Mouse (Mus musculus) erythroid progenitor cell, adult 5-6 weeks (primary cell): ENCODE data around the gene Dbil5. TPM values are rescaled to one million over a fixed set of nuclear protein-coding genes. Genes with fewer than 3 reads are reported as not detected.

Experiments used
- ATAC-seq: replicated peaks from 2 replicates; pipeline ENCODE4 v1.8.0; 2016; ENCODE audit warnings: moderate number of reproducible peaks, mild to moderate bottlenecking, moderate TSS enrichment, inconsistent platforms; ENCODE audit not compliant: poor library complexity, low FRiP score, severe bottlenecking
- total RNA-seq, 2 experiments: library from RNA; stranded (forward) in 1 of 2; stranded (reverse) in 1 of 2; fragments of 150-400 nt in 1 of 2; fragments of 186-747, 209-891 nt in 1 of 2; gene quantifications; 2 replicates each; pipeline versions ENCODE4 v1.2.3 to v1.2.4; 2015 to 2017; ENCODE audit warnings: low replicate concordance in 2 of 2

Gene Dbil5
- total RNA-seq, 2 experiments from 2014 or later = not detected

GRCm38 (mm10) chr11:76267550-76267949 lies 50.1 kb downstream of the Dbil5 start:
- ATAC-seq = no peak

- no peak for ATAC-seq
Observed at GRCm38 (mm10) chr11:76268001-76268459, 50.6 kb downstream of the Dbil5 start.

Other genes with a start within 250 kb of the Dbil5 start
- gene 1700016K19Rik, start 217.7 kb upstream of the Dbil5 start, total RNA-seq (2015; ENCODE audit: low replicate concordance) = not detected in 2 replicates
- not detected in 2 replicates for gene 1700016K19Rik, start 217.7 kb upstream of the Dbil5 start, total RNA-seq (2017; ENCODE audit: low replicate concordance)
- 8.8 and 11.5 TPM in 2 replicates for gene Rflnb, start 189.8 kb upstream of the Dbil5 start, total RNA-seq (2015; ENCODE audit: low replicate concordance)
- gene Rflnb, start 189.8 kb upstream of the Dbil5 start, total RNA-seq (2017; ENCODE audit: low replicate concordance) = 6.7 and 7.2 TPM in 2 replicates
- 10.1 and 28.1 TPM in 2 replicates for gene Vps53, start 38.0 kb upstream of the Dbil5 start, total RNA-seq (2015; ENCODE audit: low replicate concordance)
- gene Vps53, start 38.0 kb upstream of the Dbil5 start, total RNA-seq (2017; ENCODE audit: low replicate concordance) = 6.0 and 7.3 TPM in 2 replicates
- 2.2 TPM in 1 of 2 replicates, not detected in the other for gene Fam57a, start 37.9 kb upstream of the Dbil5 start, total RNA-seq (2015; ENCODE audit: low replicate concordance)
- not detected in 2 replicates for gene Fam57a, start 37.9 kb upstream of the Dbil5 start, total RNA-seq (2017; ENCODE audit: low replicate concordance)
- 9.6 and 26.7 TPM in 2 replicates for gene Gemin4, start 56 bp downstream of the Dbil5 start, total RNA-seq (2015; ENCODE audit: low replicate concordance)
- gene Gemin4, start 56 bp downstream of the Dbil5 start, total RNA-seq (2017; ENCODE audit: low replicate concordance) = 1.8 and 3.0 TPM in 2 replicates
- gene Mrm3, start 26.1 kb downstream of the Dbil5 start, total RNA-seq (2015; ENCODE audit: low replicate concordance) = 5.8 and 6.7 TPM in 2 replicates
- gene Mrm3, start 26.1 kb downstream of the Dbil5 start, total RNA-seq (2017; ENCODE audit: low replicate concordance) = 2.3 and 2.4 TPM in 2 replicates
- gene Glod4, start 26.1 kb downstream of the Dbil5 start, total RNA-seq (2015; ENCODE audit: low replicate concordance) = 13.7 and 15.9 TPM in 2 replicates
- 29.1 and 39.9 TPM in 2 replicates for gene Glod4, start 26.1 kb downstream of the Dbil5 start, total RNA-seq (2017; ENCODE audit: low replicate concordance)
- 1.4 and 2.1 TPM in 2 replicates for gene Nxn, start 181.5 kb downstream of the Dbil5 start, total RNA-seq (2015; ENCODE audit: low replicate concordance)
- 0.98 TPM in 1 of 2 replicates, not detected in the other for gene Nxn, start 181.5 kb downstream of the Dbil5 start, total RNA-seq (2017; ENCODE audit: low replicate concordance)
- gene Timm22, start 189.3 kb downstream of the Dbil5 start, total RNA-seq (2015; ENCODE audit: low replicate concordance) = 4.2 and 4.7 TPM in 2 replicates
- gene Timm22, start 189.3 kb downstream of the Dbil5 start, total RNA-seq (2017; ENCODE audit: low replicate concordance) = 2.3 and 4.0 TPM in 2 replicates